Mouse (Mus musculus) gastrocnemius, adult 18-20 months (tissue): ENCODE data around the gene Khdrbs2. TPM values are rescaled to one million over a fixed set of nuclear protein-coding genes. Genes with fewer than 3 reads are reported as not detected.
"Not testable (repeated sequence)": the region's sequence is repeated elsewhere in the genome, so short reads cannot be mapped to it uniquely, and the experiment has no call there.

Experiments used
- DNase-seq: peaks from one replicate; pipeline ENCODE4 v3.0.0; 2021; ENCODE audit warnings: low spot score
- total RNA-seq, 2 experiments: library from RNA; stranded (reverse); gene quantifications; 2 replicates each; pipeline ENCODE4 v1.2.3; 2021

Khdrbs2 gene
- total RNA-seq, 2 experiments from 2014 or later = not detected

DNA sequence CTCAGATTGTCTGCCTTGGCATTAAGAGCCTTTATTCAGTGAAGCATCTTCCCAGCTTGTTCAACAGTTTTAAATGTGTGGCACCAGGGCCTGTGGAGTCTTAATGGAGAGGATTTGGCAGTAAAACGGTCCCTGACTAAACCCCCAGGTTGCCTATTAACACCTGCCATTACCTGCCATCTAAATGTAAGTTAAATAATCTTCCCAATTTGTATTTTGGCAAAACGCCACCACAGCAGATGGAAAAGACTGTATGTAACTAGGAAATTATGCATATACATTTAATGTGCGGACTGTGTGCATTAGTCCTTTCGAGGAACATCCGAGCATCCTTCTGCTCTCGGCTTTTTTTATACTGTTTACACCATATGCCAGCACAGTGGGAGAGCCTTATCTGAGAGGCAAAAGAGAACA, 290.6 kb downstream of the Khdrbs2 start:
- DNase-seq = no peak

DNA sequence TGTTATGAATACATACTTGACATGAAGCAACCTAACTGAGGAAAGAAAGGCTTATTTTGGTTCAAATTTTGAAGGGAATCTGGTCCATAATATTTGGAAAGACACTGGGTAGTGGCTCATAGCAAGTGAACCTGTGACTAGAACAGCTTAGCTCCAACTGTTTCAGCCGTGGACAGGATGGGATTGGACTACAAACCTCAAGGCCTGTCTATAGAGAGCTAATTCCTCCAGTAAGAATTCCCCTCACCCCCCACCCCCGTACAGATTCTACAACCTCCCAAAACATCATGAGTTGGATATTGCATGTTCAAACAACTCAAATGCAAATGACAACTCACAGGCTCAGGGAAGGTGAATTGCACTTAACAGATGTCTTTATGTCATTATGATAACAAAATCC, 298.5 kb downstream of the Khdrbs2 start:
- DNase-seq = no peak

- DNase-seq = no peak
Observed at GRCm38 (mm10) chr1:32471502-32472214, 299.1 kb downstream of the Khdrbs2 start.

DNA sequence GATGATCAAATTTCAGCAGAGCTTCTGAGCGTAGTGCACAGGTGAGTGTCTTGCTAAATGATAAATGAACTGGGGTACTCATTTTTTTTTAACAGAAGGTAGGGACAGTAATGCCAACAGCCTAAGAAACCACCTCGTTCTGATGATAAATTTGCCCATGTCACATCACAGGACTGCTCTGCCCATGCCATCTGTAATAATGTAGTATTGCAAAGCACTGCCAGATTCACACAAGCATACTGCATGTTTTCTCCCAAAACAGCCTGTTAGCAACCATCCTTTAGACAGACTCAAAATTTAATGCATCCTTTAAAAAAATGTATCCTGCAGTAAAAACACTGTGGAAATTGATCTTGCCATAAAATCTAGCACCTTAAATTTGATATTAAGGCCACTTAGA, 315.4 kb downstream of the Khdrbs2 start:
- DNase-seq = no peak

- DNase-seq = no peak
Observed at GRCm38 (mm10) chr1:32503381-32503780, 330.9 kb downstream of the Khdrbs2 start.

DNA sequence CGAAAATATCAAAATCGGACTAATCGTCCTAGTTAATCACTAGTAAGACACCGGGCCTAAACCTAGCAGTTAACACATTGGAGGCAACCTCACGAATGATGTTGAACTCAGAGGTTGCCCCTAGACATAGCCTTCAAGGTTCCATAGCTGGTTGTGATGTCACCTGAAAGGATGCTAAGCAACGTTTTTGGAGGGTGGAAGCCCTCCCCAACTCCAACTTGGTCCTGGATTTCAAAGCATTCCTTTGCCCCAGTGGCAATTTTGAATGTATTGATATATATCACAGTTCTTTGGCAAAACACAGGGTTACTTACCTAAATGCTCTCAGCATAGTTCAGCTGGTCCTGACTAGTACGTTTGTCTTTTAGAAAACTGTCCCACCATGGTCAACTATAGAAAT, 374.7 kb downstream of the Khdrbs2 start, which contains the start of gene Gm5415:
Gene Gm5415 (minus strand): TSS at position 101 of the 400 bp plus-strand sequence.
- DNase-seq = not testable (repeated sequence)

DNA sequence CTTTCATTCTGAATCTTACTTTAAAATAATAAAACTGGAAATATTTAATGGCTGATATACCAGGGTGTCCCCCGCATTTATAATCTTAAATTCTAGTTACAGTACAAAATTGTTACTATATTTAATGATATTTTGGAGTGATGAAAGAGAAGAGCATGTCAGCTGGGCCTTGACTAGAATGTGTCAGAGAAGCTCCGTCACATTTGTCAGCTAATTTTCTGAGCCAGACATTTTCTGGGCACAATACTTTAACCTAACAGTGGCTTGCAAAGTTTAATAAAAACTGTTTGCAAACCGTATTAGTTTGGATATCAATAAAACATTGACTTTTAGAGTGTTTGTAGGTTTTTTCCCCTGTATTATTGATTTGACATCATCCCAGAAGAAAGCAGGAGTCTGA, 380.9 kb downstream of the Khdrbs2 start:
- no peak for DNase-seq

DNA sequence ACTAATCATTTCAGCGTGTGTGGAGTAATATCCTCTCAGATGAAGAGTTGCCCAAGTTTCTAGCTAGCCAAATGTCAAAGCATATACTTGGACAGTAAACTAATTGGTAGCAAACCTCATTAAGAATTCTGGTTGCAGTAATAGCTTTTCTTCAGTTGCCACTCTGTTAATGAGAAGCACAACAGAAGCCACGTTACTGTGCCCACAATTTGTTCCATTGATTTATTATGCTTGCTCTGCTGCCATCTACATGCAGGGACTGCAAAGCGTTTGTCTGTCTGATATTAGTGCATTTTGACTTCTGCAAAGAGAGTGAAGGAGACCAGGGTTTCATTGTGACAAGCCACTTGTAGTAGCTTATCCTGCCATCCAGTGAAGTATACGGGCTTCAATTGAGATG, 381.4 kb downstream of the Khdrbs2 start:
- DNase-seq = no peak

- no peak for DNase-seq
Observed at GRCm38 (mm10) chr1:32568901-32569300, 396.4 kb downstream of the Khdrbs2 start.

DNA sequence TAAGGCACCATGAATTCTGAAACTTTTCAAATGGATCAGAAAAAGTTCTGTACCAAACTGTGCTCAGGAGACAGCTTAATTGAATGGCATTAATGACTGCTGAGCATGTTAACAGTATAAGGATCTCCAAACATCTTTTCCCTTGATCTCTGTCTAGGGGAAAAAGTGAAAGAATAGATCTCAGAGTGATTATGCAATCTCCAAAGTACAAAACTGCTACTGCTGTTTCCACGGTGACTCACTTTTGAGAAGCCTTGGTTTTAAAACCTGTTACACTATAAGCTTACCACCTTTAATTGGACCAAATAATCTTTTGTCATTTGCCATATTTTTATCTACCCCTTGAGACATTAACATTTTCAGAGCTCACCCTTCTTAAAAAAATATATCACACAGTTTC, 453.5 kb downstream of the Khdrbs2 start:
- DNase-seq = no peak

GRCm38 (mm10) chr1:32632415-32633354, 460.2 kb downstream of the Khdrbs2 start:
- no peak for DNase-seq

GRCm38 (mm10) chr1:32633404-32633803, 460.9 kb downstream of the Khdrbs2 start:
- DNase-seq = no peak

DNA sequence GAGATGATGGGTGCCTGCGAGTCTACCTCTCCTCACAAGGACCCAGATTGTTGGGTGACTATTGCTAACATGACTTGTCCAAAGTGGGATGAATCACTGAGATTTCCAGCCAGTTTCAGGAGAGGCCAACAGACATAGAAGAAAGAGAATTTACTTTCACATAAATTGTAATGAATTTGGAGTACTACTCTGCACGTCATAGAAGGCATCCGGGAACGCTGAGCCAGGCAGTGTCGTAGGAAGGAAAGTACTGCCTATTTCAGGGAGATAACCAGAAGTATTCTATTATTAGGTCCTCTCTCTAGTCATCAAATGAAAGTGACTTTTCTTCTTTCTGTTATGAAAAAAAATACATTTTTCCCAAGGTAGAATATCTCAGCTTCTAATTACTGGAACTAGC, 466.6 kb downstream of the Khdrbs2 start:
- no peak for DNase-seq

- no peak for DNase-seq
Observed at GRCm38 (mm10) chr1:32649647-32650209, 477.2 kb downstream of the Khdrbs2 start.

- no peak for DNase-seq
Observed at GRCm38 (mm10) chr1:32693806-32694205, 521.3 kb downstream of the Khdrbs2 start.

DNA sequence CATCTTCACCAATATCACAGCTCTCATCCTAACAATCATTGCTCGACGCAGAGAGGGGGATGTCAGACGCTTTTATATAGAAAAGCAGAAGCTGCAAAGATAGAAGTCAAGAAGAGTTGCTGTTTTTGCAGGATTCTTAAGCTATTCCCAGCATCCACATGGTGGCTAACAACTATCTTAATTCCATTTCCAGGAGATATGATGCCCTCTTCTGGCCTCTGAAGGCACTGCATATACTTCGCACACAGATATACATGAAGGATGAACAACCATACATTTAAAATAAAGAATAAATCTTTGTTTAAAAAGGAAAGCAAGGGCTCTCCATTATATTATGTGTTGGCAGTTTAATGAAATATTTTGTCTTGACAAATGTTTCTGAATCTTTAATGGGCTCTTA, 527.6 kb downstream of the Khdrbs2 start:
- DNase-seq = no peak

DNA sequence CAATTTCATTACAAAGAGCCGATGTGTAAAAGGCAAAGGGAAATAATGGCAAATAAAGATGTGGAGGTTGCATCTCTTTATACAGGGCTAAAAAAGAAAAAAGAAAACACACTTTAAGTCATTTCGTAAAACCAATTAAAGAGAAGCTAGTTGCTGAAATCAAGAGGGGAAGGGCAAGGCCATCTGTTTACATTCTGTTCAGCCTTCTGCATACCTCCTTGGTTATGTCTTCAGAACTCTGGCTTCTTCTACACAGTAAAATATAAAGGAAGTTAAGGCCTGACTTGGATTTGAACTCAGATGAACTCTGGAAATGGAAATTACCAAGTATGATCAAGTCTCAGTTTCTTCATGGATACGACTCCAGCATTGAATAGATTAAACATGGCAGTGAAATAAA, 528.8 kb downstream of the Khdrbs2 start:
- DNase-seq = no peak
